Mouse (Mus musculus): ENCODE measurements at regions not wholly inside any gene's neighbourhood (a gene's known extent, or its start where the extent isn't known, plus 50 kb on each side); places are given as distances from the start of the nearest gene placed in this dataset.
A peak's percentile ranks its signal among the peaks of the same experiment; 100 is the strongest.

- no peak for DNase-seq (ENCODE audit: low spot score in 2 of 2)
These were observed 102.4 kb downstream of the Tmem182 start for GRCm38 (mm10) chr1:40907813-40908212.

GRCm38 (mm10) chr1:40913591-40913990 lies 108.2 kb downstream of the Tmem182 start:
- no peak for DNase-seq (ENCODE audit: low spot score in 2 of 2)

- no peak for DNase-seq (ENCODE audit: low spot score in 2 of 2)
These were observed 118.9 kb downstream of the Tmem182 start for GRCm38 (mm10) chr1:40924271-40924670.

GRCm38 (mm10) chr1:40924780-40925179 lies 119.4 kb downstream of the Tmem182 start:
- no peak for DNase-seq (ENCODE audit: low spot score in 2 of 2)

GRCm38 (mm10) chr1:40931374-40931773 lies 126.0 kb downstream of the Tmem182 start:
- no peak for DNase-seq (ENCODE audit: low spot score in 2 of 2)

GRCm38 (mm10) chr1:40936729-40937128 lies 131.3 kb downstream of the Tmem182 start:
- DNase-seq (ENCODE audit: low spot score in 2 of 2): no peak

GRCm38 (mm10) chr1:40942751-40943150 lies 137.3 kb downstream of the Tmem182 start:
- DNase-seq (ENCODE audit: low spot score in 2 of 2): no peak

- DNase-seq (ENCODE audit: low spot score in 2 of 2): no peak
These were observed 137.8 kb downstream of the Tmem182 start for GRCm38 (mm10) chr1:40943165-40943564.

- no peak for DNase-seq (ENCODE audit: low spot score in 2 of 2)
These were observed 145.2 kb downstream of the Tmem182 start for GRCm38 (mm10) chr1:40950641-40951040.

GRCm38 (mm10) chr1:40954720-40955163 lies 149.3 kb downstream of the Tmem182 start:
- DNase-seq (ENCODE audit: low spot score in 2 of 2): no peak

- DNase-seq (ENCODE audit: low spot score in 2 of 2): no peak
These were observed 162.5 kb downstream of the Tmem182 start for GRCm38 (mm10) chr1:40967768-40968504.

GRCm38 (mm10) chr1:40983762-40984161 lies 178.4 kb downstream of the Tmem182 start:
- DNase-seq (ENCODE audit: low spot score in 2 of 2): no peak

GRCm38 (mm10) chr1:40993327-40993726 lies 187.9 kb downstream of the Tmem182 start:
- no peak for DNase-seq (ENCODE audit: low spot score in 2 of 2)

- DNase-seq (ENCODE audit: low spot score in 2 of 2): peak; percentile 33 to 60
These were observed 196.0 kb downstream of the Tmem182 start for GRCm38 (mm10) chr1:41001154-41001949.

- no peak for DNase-seq (ENCODE audit: low spot score in 2 of 2)
These were observed 196.6 kb downstream of the Tmem182 start for GRCm38 (mm10) chr1:41002006-41002405.

- no peak for DNase-seq (ENCODE audit: low spot score in 2 of 2)
These were observed 221.5 kb downstream of the Tmem182 start for GRCm38 (mm10) chr1:41026943-41027342.

GRCm38 (mm10) chr1:41027540-41027978 lies 222.2 kb downstream of the Tmem182 start:
- peak; percentile 43 to 64 for DNase-seq (ENCODE audit: low spot score in 2 of 2)

- no peak for DNase-seq (ENCODE audit: low spot score in 2 of 2)
These were observed 222.6 kb downstream of the Tmem182 start for GRCm38 (mm10) chr1:41028021-41028420.

GRCm38 (mm10) chr1:41035085-41035880 lies 229.9 kb downstream of the Tmem182 start:
- no peak for DNase-seq (ENCODE audit: low spot score in 2 of 2)

- DNase-seq (ENCODE audit: low spot score in 2 of 2): no peak
These were observed 231.5 kb downstream of the Tmem182 start for GRCm38 (mm10) chr1:41036940-41037339.

GRCm38 (mm10) chr1:41054426-41054955 lies 249.1 kb downstream of the Tmem182 start:
- DNase-seq (ENCODE audit: low spot score in 2 of 2): no peak

GRCm38 (mm10) chr1:41055761-41056160 lies 250.4 kb downstream of the Tmem182 start:
- no peak for DNase-seq (ENCODE audit: low spot score in 2 of 2)
